Mouse (Mus musculus) hindbrain, embryonic 11.5 days (tissue): ENCODE data around the gene Mrps27. TPM values are rescaled to one million over a fixed set of nuclear protein-coding genes. Genes with fewer than 3 reads are reported as not detected.

ENCODE experiments used
- ATAC-seq: fragments of 200-750 bp; cut with Nextera tagmentation; 2 replicates; pipeline ENCODE4 v1.8.0; 2017; ENCODE audit warnings: mild to moderate bottlenecking, moderate TSS enrichment, moderate library complexity; ENCODE audit not compliant: low FRiP score
- DNase-seq: peaks from one replicate; pipeline ENCODE4 v3.0.0-alpha.2; 2015; ENCODE audit warnings: low spot score
- H3K27ac ChIP-seq: fragments of 300-500 bp; sonication (generic); 2 replicates; pipeline ENCODE4 v1.5.1; 2014; ENCODE audit warnings: mild to moderate bottlenecking, low read depth, low read length
- H3K27me3 ChIP-seq: fragments of 300-500 bp; sonication (generic); 2 replicates; pipeline ENCODE4 v1.6.1; 2014; ENCODE audit warnings: mild to moderate bottlenecking, low read length, moderate library complexity, mixed read lengths; ENCODE audit not compliant: control insufficient read depth, insufficient read depth
- H3K36me3 ChIP-seq: fragments of 300-500 bp; sonication (generic); 2 replicates; pipeline ENCODE4 v1.6.1; 2014; ENCODE audit warnings: mild to moderate bottlenecking, low read length, moderate library complexity, mixed read lengths; ENCODE audit not compliant: control insufficient read depth, insufficient read depth
- H3K4me1 ChIP-seq: fragments of 300-500 bp; sonication (generic); replicated peaks from 2 replicates; pipeline ENCODE4 v1.6.1; 2014; ENCODE audit warnings: low read length, mixed read lengths; ENCODE audit not compliant: control insufficient read depth, insufficient read depth
- H3K4me2 ChIP-seq: fragments of 300-500 bp; sonication (generic); replicated peaks from 2 replicates; pipeline ENCODE4 v1.6.1; 2014; ENCODE audit warnings: mild to moderate bottlenecking, low read depth, low read length
- H3K4me3 ChIP-seq: fragments of 300-500 bp; sonication (generic); 2 replicates; pipeline ENCODE4 v1.5.1; 2014; ENCODE audit warnings: low read depth, low read length
- H3K9ac ChIP-seq: fragments of 300-500 bp; sonication (generic); 2 replicates; pipeline ENCODE4 v1.6.1; 2014; ENCODE audit warnings: low read depth, low read length
- H3K9me3 ChIP-seq: fragments of 300-500 bp; sonication (generic); 2 replicates; pipeline ENCODE4 v1.6.1; 2016; ENCODE audit warnings: low read length; ENCODE audit not compliant: control insufficient read depth
- WGBS: fragments of 180-500 bp; shearing (Covaris S2); extraction: QIAGEN DNeasy Blood & Tissue Kit; methylation state at CpG from one replicate; pipeline ENCODE4 v1.1.7; 2014; 5-methylcytosine and 5-hydroxymethylcytosine counted together
- polyA plus RNA-seq: library from polyadenylated mRNA; unstranded; fragments of >200 nt; fragmentation: Nextera tagmentation; extraction: Ambion mirVana; gene quantifications from 2 replicates; pipeline ENCODE4 v1.2.1, GENCODE M21; 2014

The Mrps27 gene
- polyA plus RNA-seq, 1 experiment from 2014 or later, result 55.6 TPM

- peak overlapping the region; percentile 36 for H3K9ac ChIP-seq
- DNase-seq (peak; percentile 83), ATAC-seq (peak; percentile 67)
- peaks cover 28% of the 10 kb centered on the region for H3K4me1 ChIP-seq
- WGBS, result under 1% methylated on average over 6 of the region's 6 CpGs
- H3K27ac ChIP-seq, result peak overlapping the region; percentile 95
- peak overlapping the region; percentile 55 for H3K4me2 ChIP-seq
- peaks cover 16% of the 10 kb centered on the region for H3K36me3 ChIP-seq
- no peaks in the 10 kb centered on the region for H3K27me3 ChIP-seq
- H3K4me3 ChIP-seq, result no peak overlapping the region
- no peaks in the 10 kb centered on the region for H3K9me3 ChIP-seq
Observed at GRCm38 (mm10) chr13:99444880-99445279, 100.3 kb downstream of the Mrps27 start.

GRCm38 (mm10) chr13:99447002-99447401 lies 102.4 kb downstream of the Mrps27 start:
- ATAC-seq, result no peak
- Histone ChIP-seq H3K27ac (peak overlapping the region; percentile 95), H3K36me3 (no peaks in the 10 kb centered on the region), H3K9ac (peak overlapping the region; percentile 62), H3K9me3 (no peaks in the 10 kb centered on the region), H3K4me3 (peak overlapping the region; percentile 27), H3K27me3 (no peaks in the 10 kb centered on the region), H3K4me1 (peaks cover 24% of the 10 kb centered on the region), H3K4me2 (peak overlapping the region; percentile 44)
- WGBS, result 37% methylated on average over 7 of the region's 7 CpGs
- DNase-seq, result peak; percentile 36

- Histone ChIP-seq H3K36me3 (no peaks in the 10 kb centered on the region), H3K9me3 (no peaks in the 10 kb centered on the region), H3K27me3 (no peaks in the 10 kb centered on the region), H3K27ac (peak overlapping the region; percentile 95), H3K4me3 (peak overlapping the region; percentile 27), H3K9ac (peak overlapping the region; percentile 62), H3K4me1 (peaks cover 22% of the 10 kb centered on the region), H3K4me2 (peak overlapping the region; percentile 44)
- DNase-seq (peak; percentile 50), ATAC-seq (no peak; the same call in 1 of the 2 replicates)
- WGBS, result 21% methylated on average over 11 of the region's 11 CpGs
Observed at GRCm38 (mm10) chr13:99447403-99448199, 103.0 kb downstream of the Mrps27 start.

GRCm38 (mm10) chr13:99448278-99448677 lies 103.7 kb downstream of the Mrps27 start:
- Histone ChIP-seq H3K9me3 (no peaks in the 10 kb centered on the region), H3K27ac (peak overlapping the region; percentile 73), H3K36me3 (no peaks in the 10 kb centered on the region), H3K27me3 (no peaks in the 10 kb centered on the region), H3K4me2 (no peak overlapping the region), H3K4me1 (peaks cover 22% of the 10 kb centered on the region), H3K9ac (no peak overlapping the region), H3K4me3 (no peak overlapping the region)
- 33% methylated on average over 4 of the region's 4 CpGs for WGBS
- DNase-seq, result peak; percentile 45
- ATAC-seq, result no peak

- no peak overlapping the region for H3K4me3 ChIP-seq
- no peaks in the 10 kb centered on the region for H3K27me3 ChIP-seq
- 0 out of 2 replicates have a peak overlapping the region, but pooled peaks have one; percentile 73 for H3K27ac ChIP-seq
- WGBS, result 89% methylated on average over 4 of the region's 4 CpGs
- H3K9me3 ChIP-seq, result no peaks in the 10 kb centered on the region
- peaks cover 22% of the 10 kb centered on the region for H3K4me1 ChIP-seq
- no peak overlapping the region for H3K4me2 ChIP-seq
- DNase-seq, result no peak
- no peak for ATAC-seq
- no peaks in the 10 kb centered on the region for H3K36me3 ChIP-seq
- H3K9ac ChIP-seq, result no peak overlapping the region
Observed at GRCm38 (mm10) chr13:99449547-99449946, 105.0 kb downstream of the Mrps27 start.

GRCm38 (mm10) chr13:99450766-99451165 lies 106.2 kb downstream of the Mrps27 start:
- H3K4me2 ChIP-seq, result no peak overlapping the region
- H3K9me3 ChIP-seq, result no peaks in the 10 kb centered on the region
- no peak overlapping the region for H3K4me3 ChIP-seq
- H3K27ac ChIP-seq, result no peak overlapping the region
- H3K4me1 ChIP-seq, result peaks cover 19% of the 10 kb centered on the region
- no peaks in the 10 kb centered on the region for H3K27me3 ChIP-seq
- DNase-seq (no peak), ATAC-seq (no peak)
- no peak overlapping the region for H3K9ac ChIP-seq
- H3K36me3 ChIP-seq, result no peaks in the 10 kb centered on the region
- WGBS, result 82% methylated on average over 7 of the region's 7 CpGs

GRCm38 (mm10) chr13:99451276-99451675 lies 106.7 kb downstream of the Mrps27 start:
- no peaks in the 10 kb centered on the region for H3K9me3 ChIP-seq
- H3K27me3 ChIP-seq, result no peaks in the 10 kb centered on the region
- H3K4me1 ChIP-seq, result peaks cover 14% of the 10 kb centered on the region
- H3K36me3 ChIP-seq, result no peaks in the 10 kb centered on the region
- no peak overlapping the region for H3K4me3 ChIP-seq
- H3K9ac ChIP-seq, result no peak overlapping the region
- no peak overlapping the region for H3K27ac ChIP-seq
- ATAC-seq (no peak), DNase-seq (no peak)
- 83% methylated on average over 5 of the region's 5 CpGs for WGBS
- H3K4me2 ChIP-seq, result no peak overlapping the region

- Histone ChIP-seq H3K9me3 (no peaks in the 10 kb centered on the region), H3K36me3 (no peaks in the 10 kb centered on the region), H3K9ac (no peak overlapping the region), H3K27ac (no peak overlapping the region), H3K4me3 (no peak overlapping the region), H3K27me3 (no peaks in the 10 kb centered on the region), H3K4me2 (no peak overlapping the region), H3K4me1 (peaks cover 7% of the 10 kb centered on the region)
- DNase-seq (no peak), ATAC-seq (no peak)
- 79% methylated on average over 3 of the region's 3 CpGs for WGBS
Observed at GRCm38 (mm10) chr13:99452444-99452843, 107.9 kb downstream of the Mrps27 start.

GRCm38 (mm10) chr13:99454977-99455376 lies 110.4 kb downstream of the Mrps27 start:
- H3K9me3 ChIP-seq, result no peaks in the 10 kb centered on the region
- H3K27me3 ChIP-seq, result no peaks in the 10 kb centered on the region
- peak overlapping the region; percentile 11; the same call in 1 of the 2 replicates for H3K27ac ChIP-seq
- no peak overlapping the region for H3K4me2 ChIP-seq
- H3K9ac ChIP-seq, result no peak overlapping the region
- DNase-seq (no peak), ATAC-seq (no peak)
- H3K36me3 ChIP-seq, result no peaks in the 10 kb centered on the region
- H3K4me1 ChIP-seq, result no peaks in the 10 kb centered on the region
- 91% methylated on average over 7 of the region's 7 CpGs for WGBS
- H3K4me3 ChIP-seq, result no peak overlapping the region
